ENCODE assay signal across 16 mouse cellular contexts in the genomic region with DNA sequence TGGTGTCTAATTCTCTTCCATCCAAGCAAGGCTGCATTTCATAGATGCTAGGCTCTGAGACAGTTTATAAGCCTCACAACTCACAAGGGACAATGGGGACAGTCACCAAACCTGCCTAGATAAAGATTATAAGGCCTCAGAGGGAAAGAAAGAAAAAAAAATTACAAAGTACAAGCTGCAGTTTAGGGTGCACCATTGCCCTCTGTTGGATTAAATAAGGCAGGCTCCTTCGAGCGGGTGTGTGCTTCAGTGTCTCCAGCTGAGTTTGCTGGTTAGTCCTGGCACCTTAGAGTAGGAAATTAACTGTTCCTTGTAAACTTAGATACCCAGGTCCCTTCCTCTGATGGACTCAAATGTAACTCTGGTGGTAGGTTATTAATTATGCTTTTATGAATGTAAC. TPM values are rescaled to one million over a fixed set of nuclear protein-coding genes. Genes with fewer than 3 reads are reported as not detected.
A peak's percentile ranks its signal among the peaks of the same experiment; 100 is the strongest.
DNase-seq lines count a peak whose midpoint lies in the region; ATAC-seq and TF ChIP-seq lines count a peak whose summit lies in the region.
"Had no signal": no experiment of that assay in that cellular context is flagged by ENCODE, and none has a peak within 500 bp of the region (broad histone marks: within the 10 kb centered on the region; RNA-seq: fewer than 3 reads in every experiment).

No protein-coding gene starts in this region.

- no peak for ATAC-seq in hindbrain, postnatal 0 days
- ATAC-seq in hindbrain, embryonic 12.5 days (ENCODE audit: low FRiP score), result no peak
- ATAC-seq in midbrain, embryonic 14.5 days (ENCODE audit: low FRiP score, low TSS enrichment), result no peak

- peak; percentile 69 for TF ChIP-seq CTCF in hindbrain, postnatal 0 days (IDR thresholded peaks at IDR 0.05; ENCODE audit: low read depth)

- H3K4me3 ChIP-seq in hindbrain, postnatal 0 days (ENCODE audit: low read length), result no peak overlapping the region
- H3K4me3 ChIP-seq in hindbrain, embryonic 12.5 days, result no peak overlapping the region
- H3K4me3 ChIP-seq in midbrain, embryonic 14.5 days (replicated peaks; ENCODE audit: low read depth, low read length), result no peak overlapping the region
- no peak overlapping the region for H3K4me3 ChIP-seq in midbrain, embryonic 10.5 days
- H3K4me3 ChIP-seq: embryonic facial prominence, embryonic 15.5 days; heart, embryonic 13.5 days; liver, embryonic 15.5 days had no signal

- DNase-seq in hindbrain, postnatal 0 days (ENCODE audit: low spot score), result peak; percentile 57
- peak; percentile 48 for DNase-seq in midbrain, embryonic 14.5 days
- DNase-seq in midbrain, embryonic 10.5 days (ENCODE audit: low spot score), result no peak
- DNase-seq in MN1 (ENCODE audit: low spot score), result peak; percentile 34
- peak; percentile 73 for DNase-seq in splenic B cell, adult 2 months (ENCODE audit: low read depth, low spot score)
- DNase-seq in testis, postnatal 14 days (ENCODE audit: low spot score), result no peak
- no peak for DNase-seq in adrenal gland, adult 2 months
- DNase-seq: cerebellum, postnatal 10 days; kidney, adult 11 months had no signal

- no peaks in the 10 kb centered on the region for H3K36me3 ChIP-seq in hindbrain, postnatal 0 days (ENCODE audit: insufficient read depth, low read length)
- H3K36me3 ChIP-seq in hindbrain, embryonic 12.5 days, result no peaks in the 10 kb centered on the region
- H3K36me3 ChIP-seq in midbrain, embryonic 14.5 days (ENCODE audit: control insufficient read depth, insufficient read depth, low read length), result no peaks in the 10 kb centered on the region
- no peaks in the 10 kb centered on the region for H3K36me3 ChIP-seq in midbrain, embryonic 10.5 days
- H3K36me3 ChIP-seq in splenic B cell, adult 2 months (ENCODE audit: control insufficient read depth, insufficient read depth, low read length, poor library complexity, severe bottlenecking), result no peaks in the 10 kb centered on the region
- H3K36me3 ChIP-seq: embryonic facial prominence, embryonic 15.5 days; heart, embryonic 13.5 days; liver, embryonic 15.5 days had no signal

- no peak overlapping the region for H3K27ac ChIP-seq in hindbrain, postnatal 0 days
- H3K27ac ChIP-seq in hindbrain, embryonic 12.5 days, result no peak overlapping the region
- no peak overlapping the region for H3K27ac ChIP-seq in midbrain, embryonic 14.5 days (replicated peaks; ENCODE audit: low read depth, low read length)
- no peak overlapping the region for H3K27ac ChIP-seq in midbrain, embryonic 10.5 days (replicated peaks)
- H3K27ac ChIP-seq: embryonic facial prominence, embryonic 15.5 days; heart, embryonic 13.5 days; liver, embryonic 15.5 days had no signal

- no peak overlapping the region for H3K9ac ChIP-seq in hindbrain, postnatal 0 days (replicated peaks; ENCODE audit: low read length)
- no peak overlapping the region for H3K9ac ChIP-seq in hindbrain, embryonic 12.5 days
- no peak overlapping the region for H3K9ac ChIP-seq in midbrain, embryonic 14.5 days (replicated peaks; ENCODE audit: low read length)
- H3K9ac ChIP-seq: embryonic facial prominence, embryonic 15.5 days; heart, embryonic 13.5 days; liver, embryonic 15.5 days had no signal

- 0 out of 2 replicates have a peak, but pooled peaks cover 7% of the 10 kb centered on the region for H3K4me1 ChIP-seq in hindbrain, postnatal 0 days (ENCODE audit: insufficient read depth, low read length)
- H3K4me1 ChIP-seq in hindbrain, embryonic 12.5 days, result peaks cover 18% of the 10 kb centered on the region
- H3K4me1 ChIP-seq in midbrain, embryonic 14.5 days (ENCODE audit: control insufficient read depth, insufficient read depth, low read length), result peaks cover 24% of the 10 kb centered on the region
- peaks cover 32% of the 10 kb centered on the region for H3K4me1 ChIP-seq in midbrain, embryonic 10.5 days

- H3K27me3 ChIP-seq in hindbrain, postnatal 0 days (ENCODE audit: insufficient read depth, low read length), result no peaks in the 10 kb centered on the region
- H3K27me3 ChIP-seq in hindbrain, embryonic 12.5 days, result peaks cover 11% of the 10 kb centered on the region
- no peaks in the 10 kb centered on the region for H3K27me3 ChIP-seq in midbrain, embryonic 14.5 days (ENCODE audit: control insufficient read depth, insufficient read depth, low read length)
- peaks cover 33% of the 10 kb centered on the region for H3K27me3 ChIP-seq in midbrain, embryonic 10.5 days (ENCODE audit: low read depth, poor library complexity, severe bottlenecking)
- H3K27me3 ChIP-seq in splenic B cell, adult 2 months (ENCODE audit: control insufficient read depth, insufficient read depth, low read length, poor library complexity, severe bottlenecking), result no peaks in the 10 kb centered on the region

- 44% methylated on average over 2 of the region's 2 CpGs for WGBS in hindbrain, postnatal 0 days
- WGBS in hindbrain, embryonic 12.5 days, result 58% methylated on average over 2 of the region's 2 CpGs
- WGBS in midbrain, embryonic 14.5 days, result 61% methylated on average over 2 of the region's 2 CpGs
- 66% methylated on average over 2 of the region's 2 CpGs for WGBS in midbrain, embryonic 10.5 days

- no peaks in the 10 kb centered on the region for H3K9me3 ChIP-seq in hindbrain, postnatal 0 days (ENCODE audit: low read length)
- H3K9me3 ChIP-seq in hindbrain, embryonic 12.5 days (replicated peaks), result no peaks in the 10 kb centered on the region
- H3K9me3 ChIP-seq in midbrain, embryonic 14.5 days (ENCODE audit: control insufficient read depth, low read length), result no peaks in the 10 kb centered on the region
- no peaks in the 10 kb centered on the region for H3K9me3 ChIP-seq in midbrain, embryonic 10.5 days (replicated peaks)
- H3K9me3 ChIP-seq: embryonic facial prominence, embryonic 15.5 days; heart, embryonic 13.5 days; liver, embryonic 15.5 days had no signal

- no peak overlapping the region for H3K4me2 ChIP-seq in hindbrain, postnatal 0 days (ENCODE audit: low read depth, low read length)
- H3K4me2 ChIP-seq in hindbrain, embryonic 12.5 days (replicated peaks), result no peak overlapping the region
- H3K4me2 ChIP-seq in midbrain, embryonic 14.5 days (ENCODE audit: low read length), result no peak overlapping the region
- H3K4me2 ChIP-seq: embryonic facial prominence, embryonic 15.5 days; heart, embryonic 13.5 days; liver, embryonic 15.5 days had no signal

RNA-seq across cellular contexts. Expression of a gene that starts 45.4 kb away (rescaled TPM):
- total RNA-seq in hindbrain, postnatal 0 days (2014; rRNA removed), result 0.05 and 1.6 TPM in 2 replicates
- 0.11 TPM in 1 of 2 replicates, not detected in the other for polyA plus RNA-seq in hindbrain, postnatal 0 days (2015; fragmentation: Nextera tagmentation; extraction: Ambion mirVana)
- polyA plus RNA-seq in hindbrain, embryonic 12.5 days (2016; fragmentation: Nextera tagmentation; extraction: Ambion mirVana), result 3.0 and 3.8 TPM in 2 replicates
- 0.66 and 0.90 TPM in 2 replicates for polyA plus RNA-seq in midbrain, embryonic 14.5 days (2014; fragmentation: Nextera tagmentation; extraction: Ambion mirVana)
- 1.2 and 2.5 TPM in 2 replicates for polyA plus RNA-seq in midbrain, embryonic 10.5 days (2016; fragmentation: Nextera tagmentation; extraction: Ambion mirVana)
- 1 to 10 TPM in 1 of 2 experiments, under 1 TPM in 1; 0.37 to 1.1 TPM for total RNA-seq in adrenal gland, adult 2 months (2021)
- 0.29 and 1.2 TPM in 2 replicates for polyA plus RNA-seq in adrenal gland, adult 2 months (2012; rRNA removed)

RNA-seq across cellular contexts. Expression of a gene that starts 52.9 kb away (rescaled TPM):
- not detected in 2 replicates for total RNA-seq in hindbrain, postnatal 0 days (2014; rRNA removed)
- not detected in 2 replicates for polyA plus RNA-seq in hindbrain, postnatal 0 days (2015; fragmentation: Nextera tagmentation; extraction: Ambion mirVana)
- polyA plus RNA-seq in hindbrain, embryonic 12.5 days (2016; fragmentation: Nextera tagmentation; extraction: Ambion mirVana), result not detected in 2 replicates
- polyA plus RNA-seq in midbrain, embryonic 14.5 days (2014; fragmentation: Nextera tagmentation; extraction: Ambion mirVana), result not detected in 2 replicates
- polyA plus RNA-seq in midbrain, embryonic 10.5 days (2016; fragmentation: Nextera tagmentation; extraction: Ambion mirVana), result not detected in 2 replicates
- not detected for total RNA-seq in adrenal gland, adult 2 months (2021)
- not detected in 2 replicates for polyA plus RNA-seq in adrenal gland, adult 2 months (2012; rRNA removed)
- total RNA-seq: adrenal gland, adult 18-20 months; monocyte, adult 5-6 weeks had no signal
- polyA plus RNA-seq: embryonic facial prominence, embryonic 15.5 days; heart, embryonic 13.5 days; liver, embryonic 15.5 days; stomach, embryonic 14.5 days had no signal

RNA-seq across cellular contexts. Expression of a gene that starts 53.8 kb away (rescaled TPM):
- total RNA-seq in hindbrain, postnatal 0 days (2014; rRNA removed), result 0.90 and 0.94 TPM in 2 replicates
- polyA plus RNA-seq in hindbrain, postnatal 0 days (2015; fragmentation: Nextera tagmentation; extraction: Ambion mirVana), result 0.21 and 0.33 TPM in 2 replicates
- polyA plus RNA-seq in hindbrain, embryonic 12.5 days (2016; fragmentation: Nextera tagmentation; extraction: Ambion mirVana), result 0.36 and 0.74 TPM in 2 replicates
- 0.26 and 0.30 TPM in 2 replicates for polyA plus RNA-seq in midbrain, embryonic 14.5 days (2014; fragmentation: Nextera tagmentation; extraction: Ambion mirVana)
- 0.26 and 0.64 TPM in 2 replicates for polyA plus RNA-seq in midbrain, embryonic 10.5 days (2016; fragmentation: Nextera tagmentation; extraction: Ambion mirVana)
- under 1 TPM; 0.12 to 0.35 TPM for total RNA-seq in adrenal gland, adult 2 months (2021)
- polyA plus RNA-seq in adrenal gland, adult 2 months (2012; rRNA removed), result 0.06 and 0.08 TPM in 2 replicates

Comparison
In these comparisons a context has a peak if more than half of its experiments do, and no peak if none do; other contexts are left out.
1. DNase-seq: peak in hindbrain, postnatal 0 days (single experiment), midbrain, embryonic 14.5 days (single experiment), MN1 (single experiment) and splenic B cell, adult 2 months (single experiment); none in midbrain, embryonic 10.5 days (single experiment), testis, postnatal 14 days (single experiment) and adrenal gland, adult 2 months (single experiment).